Mouse (Mus musculus) thymus, adult 2 months (tissue): ENCODE results near the gene Eif3d.

ENCODE experiments used
- CTCF ChIP-seq: fragments of 200-500 bp; IDR thresholded peaks from 2 replicates; pipeline ENCODE4 v1.5.1; 2012; ENCODE audit warnings: mild to moderate bottlenecking, control low read depth, low read length, moderate library complexity, borderline replicate concordance; ENCODE audit not compliant: control insufficient read depth, poor library complexity, insufficient read depth; ENCODE audit errors: extremely low read depth
- POLR2A ChIP-seq: fragments of 200-500 bp; IDR thresholded peaks from 2 replicates; pipeline ENCODE4 v1.6.1; 2012; ENCODE audit warnings: mild to moderate bottlenecking, low read length, control low read depth, moderate library complexity; ENCODE audit not compliant: control insufficient read depth, poor library complexity, insufficient read depth; ENCODE audit errors: extremely low read depth

DNA sequence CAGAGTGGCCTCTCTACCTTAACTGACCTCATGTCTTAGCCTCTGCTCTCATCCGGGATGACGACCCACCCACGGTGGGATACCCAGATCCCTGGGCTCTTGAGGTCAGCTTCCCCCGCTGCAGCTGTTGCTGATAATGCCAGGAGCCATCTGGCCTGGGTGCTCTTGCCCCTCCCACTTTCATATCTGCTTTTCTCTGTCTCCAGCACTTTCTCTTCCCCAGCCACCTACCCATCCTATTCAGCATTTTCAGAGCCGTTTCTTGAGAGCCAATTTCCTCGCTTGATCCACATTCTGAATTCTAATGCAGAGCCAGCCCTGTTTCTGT lies 39.0 kb downstream of the Eif3d start:
- TF ChIP-seq POLR2A (no peak), CTCF (no peak)
